Mouse (Mus musculus) stomach, postnatal 0 days (tissue): ENCODE results near the gene Golga4. TPM values are rescaled to one million over a fixed set of nuclear protein-coding genes. Genes with fewer than 3 reads are reported as not detected.

Source experiments
- ATAC-seq: fragments of 200-750 bp; cut with Nextera tagmentation; 2 replicates; pipeline ENCODE4 v1.8.0; 2017; ENCODE audit not compliant: low FRiP score, low TSS enrichment
- DNase-seq: peaks from one replicate; pipeline ENCODE4 v3.0.0-alpha.2; 2016; ENCODE audit warnings: low spot score
- H3K27ac ChIP-seq: fragments of 300-500 bp; sonication (generic); replicated peaks from 2 replicates; pipeline ENCODE4 v1.5.1; 2014; ENCODE audit warnings: mild to moderate bottlenecking, control low read depth
- H3K27me3 ChIP-seq: fragments of 300-500 bp; sonication (generic); 2 replicates; pipeline ENCODE4 v1.6.1; 2014; ENCODE audit warnings: low read length; ENCODE audit not compliant: control insufficient read depth, insufficient read depth
- H3K36me3 ChIP-seq: fragments of 300-500 bp; sonication (generic); 2 replicates; pipeline ENCODE4 v1.6.1; 2014; ENCODE audit warnings: low read length, mixed read lengths; ENCODE audit not compliant: control insufficient read depth, insufficient read depth
- H3K4me1 ChIP-seq: fragments of 300-500 bp; sonication (generic); replicated peaks from 2 replicates; pipeline ENCODE4 v1.6.1; 2014; ENCODE audit warnings: antibody characterized with exemption; ENCODE audit not compliant: control insufficient read depth, insufficient read depth
- H3K4me2 ChIP-seq: fragments of 300-500 bp; sonication (generic); replicated peaks from 2 replicates; pipeline ENCODE4 v1.6.1; 2014; ENCODE audit warnings: low read depth, mild to moderate bottlenecking, control low read depth, moderate library complexity
- H3K4me3 ChIP-seq: fragments of 300-500 bp; sonication (generic); 2 replicates; pipeline ENCODE4 v1.5.1; 2014; ENCODE audit warnings: low read depth, low read length, control low read depth
- H3K9ac ChIP-seq: fragments of 300-500 bp; sonication (generic); 2 replicates; pipeline ENCODE4 v1.6.1; 2014; ENCODE audit warnings: mild to moderate bottlenecking, low read length, control low read depth, mixed read lengths
- H3K9me3 ChIP-seq: fragments of 300-500 bp; sonication (generic); 2 replicates; pipeline ENCODE4 v1.6.1; 2016; ENCODE audit warnings: low read length; ENCODE audit not compliant: control insufficient read depth
- CTCF ChIP-seq: IDR thresholded peaks from 2 replicates; pipeline ENCODE4 v1.5.1; 2016; ENCODE audit warnings: antibody characterized with exemption, low read depth, mild to moderate bottlenecking, moderate library complexity
- EP300 ChIP-seq: optimal IDR thresholded peaks from 2 replicates; pipeline ENCODE3; 2016; ENCODE audit warnings: antibody characterized with exemption
- WGBS: fragments of 180-500 bp; shearing (Covaris S2); extraction: QIAGEN DNeasy Blood & Tissue Kit; methylation state at CpG from one replicate; pipeline ENCODE4 v1.1.7; 2014; 5-methylcytosine and 5-hydroxymethylcytosine counted together
- polyA plus RNA-seq: library from polyadenylated mRNA; unstranded; fragments of >200 nt; fragmentation: Nextera tagmentation; extraction: Ambion mirVana; gene quantifications from 2 replicates; pipeline ENCODE4 v1.2.1, GENCODE M21; 2015

Gene Golga4
- polyA plus RNA-seq, 1 experiment from 2014 or later = 34.2 TPM

GRCm38 (mm10) chr9:118608556-118608955 lies 102.5 kb downstream of the Golga4 start:
- Histone ChIP-seq H3K27me3 (no peaks in the 10 kb centered on the region), H3K9ac (no peak overlapping the region), H3K4me3 (no peak overlapping the region), H3K4me1 (no peaks in the 10 kb centered on the region; the same call in none of the 2 replicates), H3K9me3 (no peaks in the 10 kb centered on the region), H3K4me2 (0 out of 2 replicates have a peak overlapping the region, but pooled peaks have one; percentile 11), H3K27ac (no peak overlapping the region), H3K36me3 (no peaks in the 10 kb centered on the region)
- WGBS = 71% methylated on average over 4 of the region's 4 CpGs
- TF ChIP-seq EP300 (no peak), CTCF (no peak)
- no peak for DNase-seq
- ATAC-seq = no peak

- no peak overlapping the region for H3K4me2 ChIP-seq
- TF ChIP-seq CTCF = peak; percentile 68
- TF ChIP-seq EP300 = no peak
- WGBS = 47% methylated on average over 10 of the region's 10 CpGs
- DNase-seq (no peak), ATAC-seq (no peak)
- H3K9ac ChIP-seq = no peak overlapping the region
- H3K27me3 ChIP-seq = no peaks in the 10 kb centered on the region
- no peaks in the 10 kb centered on the region; the same call in none of the 2 replicates for H3K4me1 ChIP-seq
- H3K9me3 ChIP-seq = no peaks in the 10 kb centered on the region
- H3K27ac ChIP-seq = no peak overlapping the region
- H3K4me3 ChIP-seq = no peak overlapping the region
- no peaks in the 10 kb centered on the region for H3K36me3 ChIP-seq
Measured at GRCm38 (mm10) chr9:118610060-118610459, 104.0 kb downstream of the Golga4 start.

GRCm38 (mm10) chr9:118611111-118611541 lies 105.1 kb downstream of the Golga4 start:
- DNase-seq (peak; percentile 29), ATAC-seq (no peak)
- no peaks in the 10 kb centered on the region for H3K36me3 ChIP-seq
- H3K4me2 ChIP-seq = peak overlapping the region; percentile 40
- H3K4me3 ChIP-seq = no peak overlapping the region
- TF ChIP-seq EP300 (no peak), CTCF (no peak)
- no peak overlapping the region for H3K9ac ChIP-seq
- H3K27ac ChIP-seq = no peak overlapping the region
- 48% methylated on average over 14 of the region's 14 CpGs for WGBS
- H3K27me3 ChIP-seq = no peaks in the 10 kb centered on the region
- no peaks in the 10 kb centered on the region; the same call in none of the 2 replicates for H3K4me1 ChIP-seq
- H3K9me3 ChIP-seq = no peaks in the 10 kb centered on the region

- Histone ChIP-seq H3K27me3 (no peaks in the 10 kb centered on the region), H3K4me1 (no peaks in the 10 kb centered on the region; the same call in none of the 2 replicates), H3K4me3 (no peak overlapping the region), H3K36me3 (no peaks in the 10 kb centered on the region), H3K9me3 (no peaks in the 10 kb centered on the region), H3K4me2 (peak overlapping the region; percentile 14; the same call in 1 of the 2 replicates), H3K27ac (no peak overlapping the region), H3K9ac (no peak overlapping the region)
- 49% methylated on average over 20 of the region's 20 CpGs for WGBS
- ATAC-seq (no peak; the same call in 1 of the 2 replicates), DNase-seq (peak; percentile 66)
- TF ChIP-seq EP300 = no peak
- no peak for TF ChIP-seq CTCF
Measured at GRCm38 (mm10) chr9:118611958-118612581, 106.0 kb downstream of the Golga4 start.

- no peak for ATAC-seq
- no peaks in the 10 kb centered on the region for H3K9me3 ChIP-seq
- no peaks in the 10 kb centered on the region for H3K27me3 ChIP-seq
- DNase-seq = no peak
- H3K36me3 ChIP-seq = no peaks in the 10 kb centered on the region
- H3K4me3 ChIP-seq = no peak overlapping the region
- no peaks in the 10 kb centered on the region for H3K4me1 ChIP-seq
- H3K4me2 ChIP-seq = no peak overlapping the region
- TF ChIP-seq EP300 = no peak
- TF ChIP-seq CTCF = no peak
- no peak overlapping the region for H3K9ac ChIP-seq
- 61% methylated on average over 5 of the region's 5 CpGs for WGBS
- no peak overlapping the region for H3K27ac ChIP-seq
Measured at GRCm38 (mm10) chr9:118617237-118617636, 111.2 kb downstream of the Golga4 start.

GRCm38 (mm10) chr9:118618732-118619250 lies 112.7 kb downstream of the Golga4 start:
- Histone ChIP-seq H3K9ac (no peak overlapping the region), H3K4me1 (no peaks in the 10 kb centered on the region), H3K9me3 (no peaks in the 10 kb centered on the region), H3K27me3 (no peaks in the 10 kb centered on the region), H3K4me2 (no peak overlapping the region), H3K36me3 (no peaks in the 10 kb centered on the region), H3K27ac (no peak overlapping the region), H3K4me3 (no peak overlapping the region)
- WGBS = 61% methylated on average over 3 of the region's 3 CpGs
- ATAC-seq (no peak), DNase-seq (no peak)
- no peak for TF ChIP-seq CTCF
- no peak for TF ChIP-seq EP300
